Mouse (Mus musculus): Measurements from ENCODE around the gene AC161166.1. TPM values are rescaled to one million over a fixed set of nuclear protein-coding genes. Genes with fewer than 3 reads are reported as not detected.

AC161166.1 gene
- polyA plus RNA-seq, 2 experiments = not detected

GRCm38 (mm10) chr7:24506838-24507725 lies 5.2 kb downstream of the AC161166.1 start, which contains the start of gene Zfp428:
Gene Zfp428, plus strand, starts transcription at chr7:24507006.
- no peaks in the 10 kb centered on the region for H3K36me3 ChIP-seq (replicated peaks; ENCODE audit: control insufficient read depth, insufficient read depth, low read depth)
- H3K27me3 ChIP-seq (ENCODE audit: control insufficient read depth, insufficient read depth, low read length) = peaks cover 12% of the 10 kb centered on the region
- TF ChIP-seq EP300 (IDR thresholded peaks at IDR 0.05; ENCODE audit: low read depth) (no peak), CTCF (IDR thresholded peaks at IDR 0.05; ENCODE audit: low read depth) (no peak)
- peak; percentile 50 to 55 (median 53) for DNase-seq (ENCODE audit: low read depth in 3 of 3, low spot score in 3 of 3)
- H3K4me3 ChIP-seq (ENCODE audit: insufficient read depth in 1 of 2, low read depth in 2 of 2, low read length in 2 of 2) = peak within 1 kb of the TSS; percentile 66 to 81
- H3K27ac ChIP-seq = no peak within 1 kb of the TSS
- peak within 1 kb of the TSS; percentile 75 for H3K9ac ChIP-seq (replicated peaks)
- H3K4me1 ChIP-seq (replicated peaks; ENCODE audit: control insufficient read depth in 2 of 2, insufficient read depth in 2 of 2, low read length in 1 of 2) = peaks cover 0 to 10% of the 10 kb centered on the region in 2 experiments; a peak in 3 of 4 replicates
- under 1% methylated on average over 84 of the region's 84 CpGs for WGBS (ENCODE audit: insufficient replicate concordance)
- peak; percentile 83 for ATAC-seq (ENCODE audit: insufficient read depth)
- no peaks in the 10 kb centered on the region for H3K9me3 ChIP-seq (ENCODE audit: control insufficient read depth, low read length)
- H3K4me2 ChIP-seq (ENCODE audit: low read depth) = peak within 1 kb of the TSS; percentile 93

- Histone ChIP-seq H3K9me3 (ENCODE audit: control insufficient read depth, low read length) (no peaks in the 10 kb centered on the region), H3K36me3 (replicated peaks; ENCODE audit: control insufficient read depth, insufficient read depth, low read depth) (no peaks in the 10 kb centered on the region), H3K4me1 (replicated peaks; ENCODE audit: control insufficient read depth in 2 of 2, insufficient read depth in 2 of 2, low read length in 1 of 2) (peaks cover 0 to 10% of the 10 kb centered on the region in 2 experiments; a peak in 3 of 4 replicates), H3K27ac (no peak overlapping the region), H3K4me3 (ENCODE audit: insufficient read depth in 1 of 2, low read depth in 2 of 2, low read length in 2 of 2) (peak overlapping the region; percentile 66 to 81), H3K27me3 (ENCODE audit: control insufficient read depth, insufficient read depth, low read length) (peaks cover 14% of the 10 kb centered on the region), H3K4me2 (ENCODE audit: low read depth) (peak overlapping the region; percentile 93), H3K9ac (replicated peaks) (peak overlapping the region; percentile 75)
- ATAC-seq (ENCODE audit: insufficient read depth) = no peak
- TF ChIP-seq EP300 (IDR thresholded peaks at IDR 0.05; ENCODE audit: low read depth) (no peak), CTCF (IDR thresholded peaks at IDR 0.05; ENCODE audit: low read depth) (no peak)
- no peak for DNase-seq (ENCODE audit: low read depth in 3 of 3, low spot score in 3 of 3)
- 3% methylated on average over 12 of the region's 12 CpGs for WGBS (ENCODE audit: insufficient replicate concordance)
These were observed 5.8 kb downstream of the AC161166.1 start for GRCm38 (mm10) chr7:24506476-24506837.

GRCm38 (mm10) chr7:24506065-24506459 lies 6.2 kb downstream of the AC161166.1 start:
- no peaks in the 10 kb centered on the region for H3K36me3 ChIP-seq (replicated peaks; ENCODE audit: control insufficient read depth, insufficient read depth, low read depth)
- H3K27ac ChIP-seq = no peak overlapping the region
- 39% methylated on average over 3 of the region's 3 CpGs for WGBS (ENCODE audit: insufficient replicate concordance)
- no peak for DNase-seq (ENCODE audit: low read depth in 3 of 3, low spot score in 3 of 3)
- peak overlapping the region; percentile 93 for H3K4me2 ChIP-seq (ENCODE audit: low read depth)
- H3K4me3 ChIP-seq (ENCODE audit: insufficient read depth in 1 of 2, low read depth in 2 of 2, low read length in 2 of 2) = peak overlapping the region in 1 of 2 experiments; percentile 66; a peak in 1 of 4 replicates
- ATAC-seq (ENCODE audit: insufficient read depth) = no peak
- H3K9me3 ChIP-seq (ENCODE audit: control insufficient read depth, low read length) = no peaks in the 10 kb centered on the region
- TF ChIP-seq CTCF (IDR thresholded peaks at IDR 0.05; ENCODE audit: low read depth) (no peak), EP300 (IDR thresholded peaks at IDR 0.05; ENCODE audit: low read depth) (no peak)
- H3K27me3 ChIP-seq (ENCODE audit: control insufficient read depth, insufficient read depth, low read length) = peaks cover 16% of the 10 kb centered on the region
- no peak overlapping the region for H3K9ac ChIP-seq (replicated peaks)
- H3K4me1 ChIP-seq (replicated peaks; ENCODE audit: control insufficient read depth in 2 of 2, insufficient read depth in 2 of 2, low read length in 1 of 2) = peaks cover 0 to 10% of the 10 kb centered on the region in 2 experiments; a peak in 3 of 4 replicates

DNA sequence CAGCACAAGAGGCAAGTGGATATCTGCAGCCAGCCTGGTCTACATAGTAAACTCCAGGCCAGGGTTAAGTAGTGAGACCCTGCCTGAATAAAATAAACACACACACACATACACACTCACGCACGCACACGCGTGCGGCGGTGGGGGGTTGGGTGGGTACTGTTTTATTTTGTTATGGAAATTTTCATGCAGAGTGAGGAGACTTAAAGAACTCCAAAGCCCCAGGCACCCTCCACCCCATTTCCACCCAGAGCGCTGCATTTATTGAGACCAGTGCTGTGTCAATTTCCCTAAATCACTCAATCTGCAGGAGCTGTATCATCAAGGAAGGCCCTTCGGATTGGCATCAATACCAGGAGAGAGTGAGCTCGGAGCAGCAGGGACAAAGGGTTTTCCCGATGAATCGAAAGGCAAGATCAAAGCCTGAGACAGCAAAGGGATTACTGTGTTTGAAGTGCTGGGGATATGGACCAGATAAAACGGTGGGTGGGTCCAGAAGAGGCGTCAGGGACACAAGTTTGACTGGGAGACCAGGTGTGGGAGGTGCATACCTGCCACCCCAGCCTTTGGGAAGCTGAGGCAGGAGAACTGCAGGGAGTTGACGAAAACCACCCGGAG lies 6.7 kb downstream of the AC161166.1 start:
- Histone ChIP-seq H3K4me1 (replicated peaks; ENCODE audit: control insufficient read depth in 2 of 2, insufficient read depth in 2 of 2, low read length in 1 of 2) (peaks cover 0 to 10% of the 10 kb centered on the region in 2 experiments; a peak in 3 of 4 replicates), H3K9me3 (ENCODE audit: control insufficient read depth, low read length) (no peaks in the 10 kb centered on the region), H3K36me3 (replicated peaks; ENCODE audit: control insufficient read depth, insufficient read depth, low read depth) (no peaks in the 10 kb centered on the region), H3K4me3 (ENCODE audit: insufficient read depth in 1 of 2, low read depth in 2 of 2, low read length in 2 of 2) (no peak overlapping the region), H3K4me2 (ENCODE audit: low read depth) (no peak overlapping the region), H3K27ac (no peak overlapping the region), H3K27me3 (ENCODE audit: control insufficient read depth, insufficient read depth, low read length) (peaks cover 21% of the 10 kb centered on the region), H3K9ac (replicated peaks) (no peak overlapping the region)
- TF ChIP-seq CTCF (IDR thresholded peaks at IDR 0.05; ENCODE audit: low read depth) (no peak), EP300 (IDR thresholded peaks at IDR 0.05; ENCODE audit: low read depth) (no peak)
- ATAC-seq (ENCODE audit: insufficient read depth) (no peak), DNase-seq (ENCODE audit: low read depth in 3 of 3, low spot score in 3 of 3) (no peak)
- WGBS (ENCODE audit: insufficient replicate concordance) = 49% methylated on average over 15 of the region's 15 CpGs

GRCm38 (mm10) chr7:24504868-24505267 lies 7.4 kb downstream of the AC161166.1 start:
- DNase-seq (ENCODE audit: low read depth in 3 of 3, low spot score in 3 of 3) (no peak), ATAC-seq (ENCODE audit: insufficient read depth) (no peak)
- peaks cover 0 to 10% of the 10 kb centered on the region in 2 experiments; a peak in 3 of 4 replicates for H3K4me1 ChIP-seq (replicated peaks; ENCODE audit: control insufficient read depth in 2 of 2, insufficient read depth in 2 of 2, low read length in 1 of 2)
- WGBS (ENCODE audit: insufficient replicate concordance) = 21% methylated on average over 4 of the region's 4 CpGs
- no peak overlapping the region for H3K27ac ChIP-seq
- no peaks in the 10 kb centered on the region for H3K36me3 ChIP-seq (replicated peaks; ENCODE audit: control insufficient read depth, insufficient read depth, low read depth)
- H3K4me2 ChIP-seq (ENCODE audit: low read depth) = no peak overlapping the region
- no peak overlapping the region for H3K9ac ChIP-seq (replicated peaks)
- H3K27me3 ChIP-seq (ENCODE audit: control insufficient read depth, insufficient read depth, low read length) = peaks cover 28% of the 10 kb centered on the region
- H3K4me3 ChIP-seq (ENCODE audit: insufficient read depth in 1 of 2, low read depth in 2 of 2, low read length in 2 of 2) = no peak overlapping the region
- no peaks in the 10 kb centered on the region for H3K9me3 ChIP-seq (ENCODE audit: control insufficient read depth, low read length)
- no peak for TF ChIP-seq CTCF (IDR thresholded peaks at IDR 0.05; ENCODE audit: low read depth)
- TF ChIP-seq EP300 (IDR thresholded peaks at IDR 0.05; ENCODE audit: low read depth) = no peak

All from liver, embryonic 14.5 days (tissue).